Mouse (Mus musculus): ENCODE results near the gene Galk2. TPM values are rescaled to one million over a fixed set of nuclear protein-coding genes. Genes with fewer than 3 reads are reported as not detected.
A peak's percentile ranks its signal among the peaks of the same experiment; 100 is the strongest.

Gene Galk2
- polyA plus RNA-seq, 1 experiment from 2014 or later: 33.2 TPM

- Histone ChIP-seq H3K9ac (ENCODE audit: low read depth, low read length) (no peak overlapping the region), H3K4me1 (ENCODE audit: control insufficient read depth, insufficient read depth, low read length) (no peaks in the 10 kb centered on the region), H3K4me3 (ENCODE audit: low read depth, low read length) (no peak overlapping the region), H3K36me3 (ENCODE audit: control insufficient read depth, insufficient read depth, low read length) (0 out of 2 replicates have a peak, but pooled peaks cover 5% of the 10 kb centered on the region), H3K4me2 (ENCODE audit: low read length) (no peak overlapping the region), H3K27me3 (ENCODE audit: control insufficient read depth, insufficient read depth, low read depth, low read length) (no peaks in the 10 kb centered on the region), H3K9me3 (replicated peaks; ENCODE audit: control insufficient read depth, low read length, poor library complexity, severe bottlenecking) (no peaks in the 10 kb centered on the region), H3K27ac (ENCODE audit: low read length) (no peak overlapping the region)
- WGBS: 85% methylated on average over 1 of the region's 1 CpGs
- no peak for ATAC-seq
Observed at GRCm38 (mm10) chr2:125943301-125943700, 84.4 kb downstream of the Galk2 start.

- H3K27me3 ChIP-seq (ENCODE audit: control insufficient read depth, insufficient read depth, low read depth, low read length): no peaks in the 10 kb centered on the region
- H3K9me3 ChIP-seq (replicated peaks; ENCODE audit: control insufficient read depth, low read length, poor library complexity, severe bottlenecking): no peaks in the 10 kb centered on the region
- H3K4me2 ChIP-seq (ENCODE audit: low read length): no peak overlapping the region
- no peak for ATAC-seq
- H3K4me3 ChIP-seq (ENCODE audit: low read depth, low read length): no peak overlapping the region
- no peaks in the 10 kb centered on the region for H3K4me1 ChIP-seq (ENCODE audit: control insufficient read depth, insufficient read depth, low read length)
- H3K9ac ChIP-seq (ENCODE audit: low read depth, low read length): no peak overlapping the region
- H3K27ac ChIP-seq (ENCODE audit: low read length): no peak overlapping the region
- WGBS: 96% methylated on average over 2 of the region's 2 CpGs
- 0 out of 2 replicates have a peak, but pooled peaks cover 6% of the 10 kb centered on the region for H3K36me3 ChIP-seq (ENCODE audit: control insufficient read depth, insufficient read depth, low read length)
Observed at GRCm38 (mm10) chr2:125948195-125948594, 89.3 kb downstream of the Galk2 start.

- Histone ChIP-seq H3K36me3 (ENCODE audit: control insufficient read depth, insufficient read depth, low read length) (no peaks in the 10 kb centered on the region), H3K27me3 (ENCODE audit: control insufficient read depth, insufficient read depth, low read depth, low read length) (no peaks in the 10 kb centered on the region), H3K9me3 (replicated peaks; ENCODE audit: control insufficient read depth, low read length, poor library complexity, severe bottlenecking) (no peaks in the 10 kb centered on the region), H3K27ac (ENCODE audit: low read length) (no peak overlapping the region), H3K4me3 (ENCODE audit: low read depth, low read length) (no peak overlapping the region), H3K4me1 (ENCODE audit: control insufficient read depth, insufficient read depth, low read length) (no peaks in the 10 kb centered on the region), H3K9ac (ENCODE audit: low read depth, low read length) (no peak overlapping the region), H3K4me2 (ENCODE audit: low read length) (no peak overlapping the region)
- ATAC-seq: no peak
- WGBS: 83% methylated on average over 1 of the region's 1 CpGs
Observed at GRCm38 (mm10) chr2:125968811-125969210, 109.9 kb downstream of the Galk2 start.

GRCm38 (mm10) chr2:125973207-125973606 lies 114.3 kb downstream of the Galk2 start:
- ATAC-seq: no peak
- Histone ChIP-seq H3K4me3 (ENCODE audit: low read depth, low read length) (no peak overlapping the region), H3K4me1 (ENCODE audit: control insufficient read depth, insufficient read depth, low read length) (no peaks in the 10 kb centered on the region), H3K4me2 (ENCODE audit: low read length) (no peak overlapping the region), H3K36me3 (ENCODE audit: control insufficient read depth, insufficient read depth, low read length) (peaks cover 3% of the 10 kb centered on the region; the same call in 1 of the 2 replicates), H3K9me3 (replicated peaks; ENCODE audit: control insufficient read depth, low read length, poor library complexity, severe bottlenecking) (no peaks in the 10 kb centered on the region), H3K9ac (ENCODE audit: low read depth, low read length) (no peak overlapping the region), H3K27ac (ENCODE audit: low read length) (no peak overlapping the region), H3K27me3 (ENCODE audit: control insufficient read depth, insufficient read depth, low read depth, low read length) (no peaks in the 10 kb centered on the region)
- 78% methylated on average over 6 of the region's 6 CpGs for WGBS

- no peak for ATAC-seq
- Histone ChIP-seq H3K36me3 (ENCODE audit: control insufficient read depth, insufficient read depth, low read length) (peaks cover 3% of the 10 kb centered on the region; the same call in 1 of the 2 replicates), H3K4me1 (ENCODE audit: control insufficient read depth, insufficient read depth, low read length) (no peaks in the 10 kb centered on the region), H3K9ac (ENCODE audit: low read depth, low read length) (no peak overlapping the region), H3K4me2 (ENCODE audit: low read length) (no peak overlapping the region), H3K9me3 (replicated peaks; ENCODE audit: control insufficient read depth, low read length, poor library complexity, severe bottlenecking) (no peaks in the 10 kb centered on the region), H3K27ac (ENCODE audit: low read length) (no peak overlapping the region), H3K27me3 (ENCODE audit: control insufficient read depth, insufficient read depth, low read depth, low read length) (no peaks in the 10 kb centered on the region), H3K4me3 (ENCODE audit: low read depth, low read length) (no peak overlapping the region)
- WGBS: 96% methylated on average over 10 of the region's 10 CpGs
Observed at GRCm38 (mm10) chr2:125975206-125975605, 116.3 kb downstream of the Galk2 start.

GRCm38 (mm10) chr2:125975808-125976345 lies 117.0 kb downstream of the Galk2 start:
- H3K36me3 ChIP-seq (ENCODE audit: control insufficient read depth, insufficient read depth, low read length): peaks cover 3% of the 10 kb centered on the region; the same call in 1 of the 2 replicates
- no peak overlapping the region for H3K4me2 ChIP-seq (ENCODE audit: low read length)
- no peaks in the 10 kb centered on the region for H3K4me1 ChIP-seq (ENCODE audit: control insufficient read depth, insufficient read depth, low read length)
- 77% methylated on average over 5 of the region's 5 CpGs for WGBS
- no peak for ATAC-seq
- H3K27ac ChIP-seq (ENCODE audit: low read length): no peak overlapping the region
- H3K9ac ChIP-seq (ENCODE audit: low read depth, low read length): no peak overlapping the region
- no peaks in the 10 kb centered on the region for H3K27me3 ChIP-seq (ENCODE audit: control insufficient read depth, insufficient read depth, low read depth, low read length)
- H3K4me3 ChIP-seq (ENCODE audit: low read depth, low read length): no peak overlapping the region
- no peaks in the 10 kb centered on the region for H3K9me3 ChIP-seq (replicated peaks; ENCODE audit: control insufficient read depth, low read length, poor library complexity, severe bottlenecking)

- H3K27ac ChIP-seq (ENCODE audit: low read length): no peak overlapping the region
- no peaks in the 10 kb centered on the region for H3K9me3 ChIP-seq (replicated peaks; ENCODE audit: control insufficient read depth, low read length, poor library complexity, severe bottlenecking)
- H3K4me2 ChIP-seq (ENCODE audit: low read length): no peak overlapping the region
- no peaks in the 10 kb centered on the region for H3K36me3 ChIP-seq (ENCODE audit: control insufficient read depth, insufficient read depth, low read length)
- no peaks in the 10 kb centered on the region for H3K27me3 ChIP-seq (ENCODE audit: control insufficient read depth, insufficient read depth, low read depth, low read length)
- WGBS: 82% methylated on average over 5 of the region's 5 CpGs
- ATAC-seq: no peak
- no peak overlapping the region for H3K9ac ChIP-seq (ENCODE audit: low read depth, low read length)
- H3K4me1 ChIP-seq (ENCODE audit: control insufficient read depth, insufficient read depth, low read length): no peaks in the 10 kb centered on the region
- no peak overlapping the region for H3K4me3 ChIP-seq (ENCODE audit: low read depth, low read length)
Observed at GRCm38 (mm10) chr2:126002291-126002690, 143.4 kb downstream of the Galk2 start.

GRCm38 (mm10) chr2:126006088-126006487 lies 147.2 kb downstream of the Galk2 start:
- H3K9me3 ChIP-seq (replicated peaks; ENCODE audit: control insufficient read depth, low read length, poor library complexity, severe bottlenecking): no peaks in the 10 kb centered on the region
- 44% methylated on average over 3 of the region's 3 CpGs for WGBS
- no peak overlapping the region for H3K4me3 ChIP-seq (ENCODE audit: low read depth, low read length)
- no peaks in the 10 kb centered on the region for H3K4me1 ChIP-seq (ENCODE audit: control insufficient read depth, insufficient read depth, low read length)
- H3K27ac ChIP-seq (ENCODE audit: low read length): no peak overlapping the region
- no peaks in the 10 kb centered on the region for H3K36me3 ChIP-seq (ENCODE audit: control insufficient read depth, insufficient read depth, low read length)
- no peak overlapping the region for H3K4me2 ChIP-seq (ENCODE audit: low read length)
- H3K9ac ChIP-seq (ENCODE audit: low read depth, low read length): no peak overlapping the region
- no peaks in the 10 kb centered on the region for H3K27me3 ChIP-seq (ENCODE audit: control insufficient read depth, insufficient read depth, low read depth, low read length)
- ATAC-seq: peak; percentile 76

- H3K4me3 ChIP-seq (ENCODE audit: low read depth, low read length): no peak overlapping the region
- ATAC-seq: no peak
- H3K27ac ChIP-seq (ENCODE audit: low read length): no peak overlapping the region
- no peak overlapping the region for H3K9ac ChIP-seq (ENCODE audit: low read depth, low read length)
- H3K9me3 ChIP-seq (replicated peaks; ENCODE audit: control insufficient read depth, low read length, poor library complexity, severe bottlenecking): no peaks in the 10 kb centered on the region
- H3K4me2 ChIP-seq (ENCODE audit: low read length): no peak overlapping the region
- no peaks in the 10 kb centered on the region for H3K36me3 ChIP-seq (ENCODE audit: control insufficient read depth, insufficient read depth, low read length)
- WGBS: 42% methylated on average over 2 of the region's 2 CpGs
- no peaks in the 10 kb centered on the region for H3K27me3 ChIP-seq (ENCODE audit: control insufficient read depth, insufficient read depth, low read depth, low read length)
- no peaks in the 10 kb centered on the region for H3K4me1 ChIP-seq (ENCODE audit: control insufficient read depth, insufficient read depth, low read length)
Observed at GRCm38 (mm10) chr2:126006742-126007141, 147.8 kb downstream of the Galk2 start.

Data from midbrain, embryonic 16.5 days (tissue).